Mouse (Mus musculus): ENCODE measurements around the gene Gab1. TPM values are rescaled to one million over a fixed set of nuclear protein-coding genes. Genes with fewer than 3 reads are reported as not detected.

Gab1 gene
- total RNA-seq (2023): 1.2 and 1.7 TPM in 2 replicates

DNA sequence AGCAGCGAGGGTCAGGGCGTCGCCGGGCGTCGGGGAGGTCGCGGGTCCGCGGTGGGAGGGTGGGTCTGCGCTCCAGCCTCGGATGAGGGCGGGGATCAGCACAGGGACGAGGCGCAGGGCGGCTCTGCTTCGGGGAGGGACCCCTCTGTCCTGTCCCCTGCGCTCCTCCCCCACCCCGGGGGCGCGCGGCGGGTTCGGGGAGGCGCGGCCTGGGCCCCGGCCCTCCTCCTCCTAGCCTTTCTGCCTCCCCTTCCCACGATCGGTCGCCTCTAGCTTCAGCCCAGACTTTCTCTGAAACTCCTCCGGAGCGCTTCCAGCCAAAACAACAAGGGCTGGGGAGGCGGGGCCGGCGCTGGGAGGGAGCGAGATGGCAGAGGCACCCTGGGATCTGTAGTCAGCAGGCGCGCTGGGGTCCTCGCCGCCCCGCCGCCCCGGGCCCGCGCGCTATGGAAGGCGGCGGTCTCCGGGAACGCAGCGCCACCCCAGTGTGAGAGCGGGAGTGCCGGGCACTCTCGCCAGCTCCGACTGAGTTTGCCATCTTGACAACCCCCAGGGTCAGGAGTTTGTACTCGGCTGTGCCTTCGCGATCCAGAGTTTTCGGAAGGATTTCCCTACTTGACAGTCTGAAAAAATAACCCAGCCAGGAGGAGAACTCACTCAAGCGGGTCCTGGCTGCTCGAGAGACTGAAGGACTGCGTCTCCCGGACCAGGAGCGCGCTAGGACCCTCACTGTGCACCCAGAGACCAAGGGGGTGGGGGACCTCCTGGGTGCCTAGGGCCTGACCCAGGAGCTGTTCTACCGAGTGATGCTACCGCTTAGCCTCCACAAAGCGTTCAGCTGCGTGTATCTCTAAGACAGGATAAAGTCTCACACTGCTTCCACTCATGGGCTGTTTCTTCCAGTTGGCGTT is at the start of gene Gab1:
TSS of gene Gab1 (minus strand) at position 324 of the 911 bp plus-strand sequence.

DNA sequence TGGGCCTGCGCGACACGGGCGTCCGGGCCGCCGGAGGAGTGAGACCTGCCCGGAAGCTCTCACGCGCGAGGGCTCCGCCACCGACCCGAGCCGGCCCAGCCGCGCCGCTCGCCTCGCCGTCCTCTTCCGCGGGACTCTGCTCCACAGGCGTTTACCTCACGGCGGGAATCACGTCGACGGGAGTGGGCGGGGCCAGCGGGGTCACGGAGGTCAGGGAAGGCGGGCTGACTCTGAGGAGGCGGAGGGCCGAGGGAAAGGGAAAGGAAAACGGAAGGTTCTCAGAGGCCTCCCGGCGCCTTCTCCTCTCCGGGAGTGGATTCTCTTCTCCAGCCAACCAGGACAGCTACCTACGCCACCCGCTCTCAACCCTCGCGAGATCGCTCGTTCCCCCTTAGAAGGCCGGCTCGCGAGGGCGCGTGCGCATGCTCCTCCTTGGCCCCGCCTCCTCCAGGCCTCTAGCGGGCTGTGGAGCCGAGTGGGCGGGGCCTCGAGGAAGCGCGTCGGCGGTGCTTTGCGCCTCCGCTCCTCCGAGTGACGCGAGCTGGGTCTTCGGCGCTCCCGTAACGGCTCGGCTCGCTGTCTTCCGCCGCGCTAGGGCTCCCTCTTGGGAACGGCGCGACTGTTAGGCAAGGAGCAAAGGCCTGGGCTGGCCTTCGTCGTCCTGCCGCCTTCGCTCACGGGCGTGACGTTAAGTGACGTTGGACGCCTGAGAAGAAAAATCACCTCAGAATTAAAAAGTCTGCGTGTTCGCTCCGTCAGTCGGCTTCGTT is 141.0 kb downstream of the Gab1 start, which contains the start of gene Smarca5:
TSS of gene Smarca5 (minus strand) at position 343 of the 770 bp plus-strand sequence.

Other genes starting within 250 kb of the Gab1 start
- 86.8 and 121 TPM in 2 replicates for gene Smarca5, start 141.0 kb downstream of the Gab1 start, total RNA-seq (2023)
- gene Usp38, start 134.4 kb upstream of the Gab1 start, total RNA-seq (2023): 48.2 and 58.8 TPM in 2 replicates